Mouse (Mus musculus) brain, embryonic 14.5 days (tissue): ENCODE data around the gene Esp4. TPM values are rescaled to one million over a fixed set of nuclear protein-coding genes. Genes with fewer than 3 reads are reported as not detected.
"Not testable (repeated sequence)": the region's sequence is repeated elsewhere in the genome, so short reads cannot be mapped to it uniquely, and the experiment has no call there.

Experiments used
- DNase-seq: peaks from one replicate; pipeline ENCODE4 v3.0.0-alpha.2; 2011; ENCODE audit warnings: low read depth
- CTCF ChIP-seq: fragments of 200-500 bp; IDR thresholded peaks from 2 replicates; pipeline ENCODE4 v1.5.1; 2012; ENCODE audit warnings: inconsistent platforms, mild to moderate bottlenecking, moderate library complexity, borderline replicate concordance; ENCODE audit not compliant: insufficient read depth, insufficient read length; ENCODE audit errors: extremely low read depth
- POLR2A ChIP-seq: fragments of 200-500 bp; IDR thresholded peaks from 2 replicates; pipeline ENCODE4 v1.6.1; 2012; ENCODE audit warnings: mild to moderate bottlenecking, inconsistent platforms, borderline replicate concordance; ENCODE audit not compliant: poor library complexity, insufficient read depth, insufficient read length, severe bottlenecking; ENCODE audit errors: extremely low read depth
- polyA plus RNA-seq: library from polyadenylated mRNA; depleted of rRNA; stranded (reverse); fragments of >200 nt; gene quantifications from 2 replicates; pipeline ENCODE4 v1.2.3, GENCODE M21; 2012; rRNA removed

The Esp4 gene
- not detected in 2 replicates for polyA plus RNA-seq

GRCm38 (mm10) chr17:40598294-40598693 lies at the start of gene Esp4:
Gene Esp4, plus strand, starts transcription at chr17:40598594.
- DNase-seq, result no peak
- TF ChIP-seq CTCF (no peak), POLR2A (no peak)

DNA sequence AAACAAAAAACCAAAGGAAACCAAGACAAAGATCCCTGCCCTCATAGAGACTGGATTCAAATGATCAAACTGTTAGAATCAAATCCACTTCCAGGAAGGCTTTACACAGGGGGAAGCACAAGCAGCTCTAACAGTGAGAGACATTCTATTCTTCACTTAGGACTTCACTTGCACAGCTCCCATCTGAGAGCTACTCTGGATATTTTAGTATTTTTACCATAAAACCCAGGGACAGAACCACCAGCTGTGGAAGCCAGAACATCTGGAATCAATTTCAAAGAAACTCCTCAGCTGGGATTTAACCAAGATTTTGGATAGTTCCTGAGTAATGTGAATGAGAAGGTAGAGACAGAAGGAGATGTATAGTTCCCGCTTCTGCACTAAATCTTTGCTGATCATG lies 44.9 kb upstream of the Esp4 start:
- DNase-seq, result no peak
- TF ChIP-seq POLR2A (no peak), CTCF (no peak)

- no peak for TF ChIP-seq POLR2A
- no peak for TF ChIP-seq CTCF
- DNase-seq, result no peak
Observed at GRCm38 (mm10) chr17:40561207-40561606, 37.2 kb upstream of the Esp4 start, which contains the start of gene Esp6. Gene Esp6, plus strand, starts transcription at chr17:40561507.

DNA sequence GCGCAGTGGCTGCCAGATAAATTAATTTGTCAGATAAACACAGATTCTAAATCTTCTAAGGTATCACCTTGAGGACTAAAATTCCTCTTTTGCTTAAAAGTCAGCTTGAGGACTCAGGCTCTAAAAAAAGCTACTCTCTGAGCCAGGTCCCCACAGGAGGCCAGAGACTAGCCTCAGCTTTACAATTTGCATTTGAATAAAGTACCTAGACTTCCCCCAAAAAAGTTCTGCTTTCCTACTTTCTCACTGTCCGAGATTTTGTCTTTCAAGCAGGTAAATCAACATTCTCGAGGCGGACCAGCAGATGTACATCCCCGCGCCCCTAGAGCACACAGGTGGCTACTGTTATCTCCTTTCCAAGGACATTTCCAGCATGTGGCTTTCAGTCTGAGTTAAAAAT lies 14.5 kb upstream of the Esp4 start:
- DNase-seq, result not testable (repeated sequence)

GRCm38 (mm10) chr17:40591297-40591696 lies 7.1 kb upstream of the Esp4 start:
- DNase-seq, result no peak
- TF ChIP-seq POLR2A (no peak), CTCF (no peak)

DNA sequence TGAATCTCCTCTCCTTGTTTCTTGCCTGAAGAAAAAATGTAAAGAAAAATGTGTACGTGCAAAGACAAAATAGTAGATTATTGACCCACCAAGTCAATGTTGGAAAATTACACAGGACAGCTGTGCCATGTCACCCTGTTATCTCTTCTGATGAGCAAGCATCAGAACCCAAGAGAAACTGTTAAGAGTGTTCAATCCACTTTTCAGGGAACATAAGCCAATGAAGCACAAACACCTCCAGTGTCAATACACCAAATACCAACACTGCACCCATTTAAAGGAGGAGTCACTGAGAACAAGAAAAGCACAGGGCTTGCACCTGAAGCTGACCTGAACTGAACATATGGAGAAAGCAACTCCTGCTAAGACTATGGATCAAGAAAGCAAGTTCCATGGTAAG lies 33.4 kb downstream of the Esp4 start, which contains the start of gene Esp3:
TSS of gene Esp3 (plus strand) at position 301 of the 400 bp plus-strand sequence.
- DNase-seq, result not testable (repeated sequence)

Other genes starting within 250 kb of the Esp4 start
- gene Esp8, start 78.6 kb upstream of the Esp4 start, polyA plus RNA-seq, result not detected in 2 replicates
- gene Esp6, start 37.1 kb upstream of the Esp4 start, polyA plus RNA-seq, result not detected in 2 replicates
- gene Esp3, start 33.5 kb downstream of the Esp4 start, polyA plus RNA-seq, result not detected in 2 replicates
- not detected in 2 replicates for gene Esp1, start 128.5 kb downstream of the Esp4 start, polyA plus RNA-seq
- not detected in 2 replicates for gene Crisp2, start 208.4 kb downstream of the Esp4 start, polyA plus RNA-seq
- gene Rhag, start 212.5 kb downstream of the Esp4 start, polyA plus RNA-seq, result 0.10 and 0.14 TPM in 2 replicates